Mouse (Mus musculus) gastrocnemius, adult 8-10 months (tissue): ENCODE results near the gene Ncdn. TPM values are rescaled to one million over a fixed set of nuclear protein-coding genes. Genes with fewer than 3 reads are reported as not detected.

Experiments used
- DNase-seq, 2 experiments: peaks; one replicate each; pipeline ENCODE4 v3.0.0; 2022; ENCODE audit warnings: low spot score in 2 of 2
- total RNA-seq, 4 experiments: library from RNA; stranded (reverse); gene quantifications; 2 replicates each; pipeline ENCODE4 v1.2.4; 2022

Gene Ncdn
- total RNA-seq, 4 experiments from 2014 or later = 13.8 to 15.2 (median 14.6) TPM

DNA sequence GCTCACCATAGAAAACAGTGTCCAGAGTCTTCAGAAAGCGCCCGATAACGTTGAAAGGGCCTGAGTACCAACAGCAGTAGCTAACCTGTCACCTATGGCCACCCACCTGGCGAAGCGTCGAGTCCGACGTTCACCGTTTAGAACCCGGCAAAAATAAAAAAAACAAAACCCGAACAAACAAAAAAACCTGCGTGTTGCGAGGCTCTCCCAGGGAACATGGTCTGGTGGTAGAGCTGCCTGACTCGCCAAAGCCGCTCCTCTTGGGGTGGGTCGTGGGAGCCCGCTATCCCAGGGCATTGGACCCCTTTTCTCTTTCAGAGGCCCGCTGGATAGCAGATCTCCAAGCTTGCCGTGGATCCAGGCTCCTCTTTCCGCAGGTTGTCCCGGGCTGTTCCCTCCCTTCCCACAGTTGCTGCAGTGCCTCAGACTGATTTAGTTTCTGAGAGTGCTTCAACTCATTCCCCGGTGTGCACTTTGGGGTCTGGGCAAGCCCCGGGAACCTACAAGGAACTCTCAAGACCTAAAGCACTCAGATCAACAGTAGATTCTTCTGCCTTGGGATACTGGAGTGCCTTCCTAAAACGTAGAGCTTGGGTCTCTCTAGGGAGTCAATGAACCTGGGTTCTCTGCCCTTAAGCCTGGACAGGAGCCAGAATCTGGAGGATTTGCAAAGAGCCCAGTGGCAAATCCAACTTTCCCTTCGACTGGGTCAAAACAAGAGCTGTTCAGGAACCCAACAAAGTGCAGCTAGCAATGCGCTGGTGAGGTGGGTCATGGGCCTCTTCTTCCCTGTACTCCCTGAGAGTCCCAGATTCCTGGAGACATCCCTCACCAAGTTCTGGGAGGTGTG, 20.5 kb downstream of the Ncdn start:
- DNase-seq = no peak

DNA sequence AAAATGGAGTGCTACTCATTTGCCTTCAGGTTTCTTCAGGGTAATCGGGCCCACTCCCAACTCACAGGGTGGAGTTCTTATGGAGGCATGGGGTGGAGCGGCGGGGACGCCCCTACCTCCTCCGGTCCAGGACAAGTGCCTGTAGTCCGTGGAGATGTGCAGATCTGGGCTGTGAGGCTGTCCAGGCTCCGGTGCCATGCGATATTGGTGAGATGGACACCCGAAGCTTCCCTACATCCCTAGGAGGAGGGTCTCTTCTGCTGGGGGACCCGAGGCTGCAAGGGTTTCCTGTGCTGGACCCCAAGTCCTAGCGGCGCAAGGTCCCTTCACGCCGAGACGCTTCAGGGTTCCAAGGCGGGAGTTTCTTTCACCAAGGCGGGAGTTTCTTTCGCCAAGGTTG, 21.1 kb downstream of the Ncdn start:
- DNase-seq = no peak

DNA sequence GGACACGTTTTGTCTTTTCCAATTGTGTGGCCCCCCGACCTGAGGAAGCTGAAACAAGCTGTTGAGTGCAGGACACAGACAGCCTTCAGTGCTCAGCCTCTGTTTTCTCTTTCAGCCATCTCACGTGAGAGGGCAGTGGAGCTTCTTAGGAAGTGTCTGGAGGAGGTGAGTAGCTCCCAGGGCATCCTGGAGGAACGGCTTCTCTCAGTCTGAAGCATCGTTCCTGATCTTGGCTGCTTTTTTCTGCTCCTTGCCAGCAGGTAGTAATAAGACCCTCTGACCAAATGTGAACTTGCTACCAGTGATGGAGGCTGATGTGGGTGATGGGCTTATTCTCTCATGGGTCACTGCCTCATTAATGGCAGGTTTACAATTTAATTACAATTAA, 45.8 kb downstream of the Ncdn start:
- no peak for DNase-seq

DNA sequence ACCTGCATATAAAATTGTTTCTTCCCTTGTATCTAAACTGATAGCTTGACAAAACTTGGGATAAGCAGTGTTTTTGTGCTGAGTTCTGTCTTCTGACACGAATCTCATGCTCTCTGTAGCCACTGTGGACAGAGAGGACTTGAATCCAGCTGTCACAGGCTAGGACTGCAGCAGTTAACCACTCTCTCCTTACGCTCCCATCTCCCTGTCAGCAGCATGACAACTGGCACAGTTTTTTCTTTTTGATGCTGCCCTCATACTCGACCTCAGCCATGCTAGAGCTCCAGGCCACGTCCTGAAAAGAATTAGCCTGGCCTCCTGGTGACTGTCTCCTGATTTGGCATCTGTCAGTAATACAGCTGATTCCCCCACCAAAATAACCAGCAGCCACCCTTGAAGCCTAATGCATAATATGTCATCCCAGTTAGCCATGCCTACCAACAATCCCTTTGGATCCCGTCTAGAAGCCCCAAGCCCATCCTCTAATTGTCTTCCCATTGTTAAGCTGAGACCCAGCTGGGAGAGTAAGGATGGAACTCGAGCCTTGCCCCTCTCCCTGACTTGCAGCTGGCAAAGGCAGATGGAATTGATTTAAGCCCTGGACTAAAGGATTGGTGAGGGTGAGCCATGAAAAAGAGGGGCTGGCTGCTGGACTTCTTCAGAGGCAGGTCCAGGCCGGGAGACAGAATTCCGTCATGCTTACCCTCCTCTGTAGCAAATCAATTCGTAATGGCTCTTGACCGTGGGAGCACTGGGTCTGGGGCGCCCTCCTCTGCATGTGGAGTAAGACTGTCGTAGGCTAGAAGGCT, 46.4 kb downstream of the Ncdn start:
- no peak for DNase-seq

DNA sequence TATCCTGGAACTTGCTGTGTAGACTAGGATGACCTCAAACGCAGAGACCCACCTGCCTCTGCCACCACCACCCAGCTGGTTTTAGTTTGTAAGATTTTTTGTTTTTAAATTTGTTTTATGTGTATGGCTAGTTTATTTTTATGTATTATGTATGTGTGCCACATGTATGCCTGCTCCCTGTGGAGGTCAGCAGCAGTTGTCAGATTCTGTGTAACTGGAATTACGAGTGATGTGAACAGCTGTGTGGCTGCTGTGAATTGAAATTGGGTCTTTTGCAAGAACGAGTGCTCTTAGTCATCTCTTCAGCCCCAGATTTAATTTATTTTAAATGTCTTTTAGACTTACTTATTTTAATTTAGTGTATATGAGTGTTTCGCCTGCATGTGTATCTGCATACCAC, 56.3 kb downstream of the Ncdn start:
- no peak for DNase-seq

Other genes with a start within 250 kb of the Ncdn start
- gene Ago4, start 220.0 kb downstream of the Ncdn start, total RNA-seq = 1 to 10 TPM; 4.8 to 6.6 (median 5.5) TPM
- under 1 TPM in 1 of 4 experiments, not detected in 3; 0.10 TPM for gene Clspn, start 196.5 kb downstream of the Ncdn start, total RNA-seq
- 10 to 100 TPM; 23.3 to 32.6 (median 27.5) TPM for gene 5730409E04Rik, start 143.6 kb downstream of the Ncdn start, total RNA-seq
- gene Psmb2, start 75.8 kb downstream of the Ncdn start, total RNA-seq = 10 to 100 TPM; 71.8 to 91.6 (median 87.9) TPM
- gene Tfap2e, start 17.2 kb downstream of the Ncdn start, total RNA-seq = not detected
- 10 to 100 TPM; 28.2 to 37.7 (median 33.6) TPM for gene AU040320, start 106 bp upstream of the Ncdn start, total RNA-seq
- 10 to 100 TPM; 14.4 to 22.6 (median 17.8) TPM for gene Zmym4, start 214.7 kb upstream of the Ncdn start, total RNA-seq